Mouse (Mus musculus) cortical plate, adult 2 months (tissue): ENCODE data around the gene Actr3. TPM values are rescaled to one million over a fixed set of nuclear protein-coding genes. Genes with fewer than 3 reads are reported as not detected.

ENCODE experiments used
- H3K27ac ChIP-seq: fragments of 200-500 bp; 2 replicates; pipeline ENCODE4 v1.5.1; 2012; ENCODE audit warnings: low read length, control low read depth, inconsistent platforms; ENCODE audit not compliant: insufficient read depth
- H3K4me1 ChIP-seq: fragments of 200-500 bp; 2 replicates; pipeline ENCODE4 v1.6.1; 2011; ENCODE audit warnings: low read length; ENCODE audit not compliant: control insufficient read depth, insufficient read depth
- H3K4me3 ChIP-seq: fragments of 200-500 bp; 2 replicates; pipeline ENCODE4 v1.5.1; 2011; ENCODE audit warnings: mild to moderate bottlenecking, low read length, control low read depth; ENCODE audit not compliant: insufficient read depth
- CTCF ChIP-seq: fragments of 200-500 bp; IDR thresholded peaks from 2 replicates; pipeline ENCODE4 v1.5.1; 2011; ENCODE audit warnings: mild to moderate bottlenecking, control low read depth, low read length; ENCODE audit not compliant: insufficient read depth; ENCODE audit errors: extremely low read depth
- POLR2A ChIP-seq: fragments of 200-500 bp; IDR thresholded peaks from 2 replicates; pipeline ENCODE4 v1.6.1; 2011; ENCODE audit warnings: mild to moderate bottlenecking, low read length, control low read depth; ENCODE audit not compliant: insufficient read depth; ENCODE audit errors: extremely low read depth
- polyA plus RNA-seq: library from polyadenylated mRNA; depleted of rRNA; stranded (reverse); fragments of >200 nt; gene quantifications from 2 replicates; pipeline ENCODE4 v1.2.3, GENCODE M21; 2012

Actr3 gene
- polyA plus RNA-seq, 1 experiment = 92.4 TPM

DNA sequence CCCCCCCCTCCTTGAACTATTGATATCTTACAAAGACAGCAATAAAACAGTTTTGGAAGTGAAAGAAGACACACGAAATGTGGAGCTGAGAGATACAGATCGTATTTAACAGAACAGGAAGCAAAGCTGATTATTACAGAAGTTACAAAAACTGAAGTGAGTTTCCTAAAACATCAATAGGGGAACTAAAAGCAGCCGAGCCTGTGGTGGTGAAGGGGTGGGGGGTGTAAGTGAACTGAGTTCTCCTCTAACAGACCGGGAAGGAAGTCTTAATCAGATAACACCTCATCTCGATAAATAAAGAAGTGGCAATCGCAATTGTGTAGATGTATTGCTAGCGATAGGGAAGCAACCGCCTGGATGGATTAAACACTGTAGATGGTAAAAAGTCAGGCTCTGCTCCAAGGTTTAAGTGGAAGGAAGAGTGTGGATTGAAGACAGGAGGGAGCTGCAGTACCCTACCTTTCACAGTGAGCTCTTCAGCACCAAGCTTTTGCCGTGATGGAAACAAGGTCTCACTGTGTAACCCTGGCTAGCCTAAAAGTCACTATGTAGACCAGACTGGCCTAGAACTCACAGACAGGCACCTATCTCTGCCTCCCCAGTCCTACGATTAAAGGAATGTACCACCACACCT, 31.2 kb upstream of the Actr3 start:
- TF ChIP-seq POLR2A (no peak), CTCF (no peak)
- Histone ChIP-seq H3K4me1 (no peaks in the 10 kb centered on the region), H3K27ac (no peak overlapping the region), H3K4me3 (no peak overlapping the region)

DNA sequence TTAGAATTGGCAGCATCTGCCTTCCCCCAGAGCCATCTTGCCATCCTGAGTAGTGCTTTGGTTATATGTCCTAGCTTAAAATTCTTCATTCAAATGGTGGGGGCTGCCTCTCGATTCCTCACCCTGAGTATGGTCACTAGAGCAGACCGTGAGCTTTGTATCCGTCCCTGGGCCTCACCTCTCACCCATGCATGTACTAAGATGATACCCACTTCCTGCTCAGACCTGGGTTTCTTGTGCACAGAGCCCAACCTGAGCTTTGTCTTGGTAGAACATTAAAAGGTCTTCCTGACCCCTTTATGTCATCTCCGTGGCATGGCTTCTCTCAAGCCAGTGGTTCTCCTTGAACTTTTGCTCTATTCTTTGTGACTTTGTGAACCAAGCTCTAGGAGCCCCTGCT, 28.5 kb upstream of the Actr3 start:
- Histone ChIP-seq H3K4me3 (no peak overlapping the region), H3K4me1 (no peaks in the 10 kb centered on the region), H3K27ac (no peak overlapping the region)
- TF ChIP-seq POLR2A (no peak), CTCF (no peak)

DNA sequence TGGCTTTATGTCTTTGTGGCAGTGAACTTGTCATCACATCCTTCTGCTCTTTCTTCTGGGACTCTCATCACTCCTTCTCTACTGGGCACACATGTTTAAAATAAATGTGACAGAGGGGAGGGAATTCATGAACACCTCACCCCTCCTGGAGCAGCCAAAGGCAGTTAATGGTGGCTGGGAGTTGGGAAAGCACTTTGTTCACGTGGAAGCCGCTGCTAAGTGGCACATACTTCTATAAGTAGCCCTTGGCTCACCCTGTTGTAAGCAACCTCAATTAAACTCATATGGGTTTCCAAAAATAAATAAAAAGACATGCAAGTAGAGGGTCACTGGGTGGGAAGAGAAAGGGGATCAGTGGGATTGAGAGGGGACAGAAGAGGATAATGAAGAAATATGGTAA, 27.8 kb upstream of the Actr3 start:
- Histone ChIP-seq H3K4me3 (no peak overlapping the region), H3K27ac (no peak overlapping the region), H3K4me1 (no peaks in the 10 kb centered on the region)
- TF ChIP-seq POLR2A (no peak), CTCF (no peak)

DNA sequence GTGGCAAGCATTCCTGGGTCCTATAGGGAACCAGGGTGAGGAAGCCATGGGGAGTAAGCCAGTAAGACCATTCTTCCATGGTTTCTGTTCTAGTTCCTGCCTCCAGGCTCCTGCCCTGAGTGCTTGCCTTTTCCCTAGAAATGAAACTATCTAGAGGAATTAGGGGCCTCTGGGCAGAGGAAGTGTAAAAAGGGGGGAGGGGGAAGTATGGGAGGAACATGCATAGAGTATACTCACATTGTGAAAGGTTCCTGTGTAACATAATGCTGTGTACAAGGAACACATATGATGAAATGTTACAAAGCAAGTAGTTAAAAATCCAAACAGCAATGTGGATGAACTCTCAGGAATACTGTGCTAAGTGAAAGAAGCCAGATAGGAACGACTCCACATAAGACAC, 27.4 kb upstream of the Actr3 start:
- H3K4me1 ChIP-seq = no peaks in the 10 kb centered on the region
- no peak overlapping the region for H3K27ac ChIP-seq
- H3K4me3 ChIP-seq = no peak overlapping the region
- TF ChIP-seq CTCF (no peak), POLR2A (no peak)

DNA sequence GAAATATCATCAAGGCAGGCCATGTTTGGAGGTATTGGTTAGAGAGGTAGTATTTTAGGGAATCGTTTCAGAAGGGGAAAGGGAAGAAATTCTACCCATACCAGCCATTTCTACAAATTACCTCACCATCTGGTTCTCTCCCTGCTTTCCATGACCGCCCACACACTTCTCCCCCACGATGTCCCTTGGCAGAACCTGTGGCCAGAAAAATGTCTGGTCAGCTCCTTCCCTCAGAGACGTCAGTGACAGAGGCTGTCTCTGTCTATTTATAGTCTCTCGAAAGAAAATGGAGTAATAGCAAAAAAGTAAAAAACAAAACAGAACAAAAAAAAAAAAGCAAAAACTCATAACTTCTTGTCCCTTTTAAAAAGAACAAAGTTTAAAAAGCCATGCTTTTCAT, 23.0 kb upstream of the Actr3 start:
- peaks cover 1% of the 10 kb centered on the region; the same call in 1 of the 2 replicates for H3K4me1 ChIP-seq
- H3K27ac ChIP-seq = no peak overlapping the region
- H3K4me3 ChIP-seq = no peak overlapping the region
- no peak for TF ChIP-seq POLR2A
- no peak for TF ChIP-seq CTCF

DNA sequence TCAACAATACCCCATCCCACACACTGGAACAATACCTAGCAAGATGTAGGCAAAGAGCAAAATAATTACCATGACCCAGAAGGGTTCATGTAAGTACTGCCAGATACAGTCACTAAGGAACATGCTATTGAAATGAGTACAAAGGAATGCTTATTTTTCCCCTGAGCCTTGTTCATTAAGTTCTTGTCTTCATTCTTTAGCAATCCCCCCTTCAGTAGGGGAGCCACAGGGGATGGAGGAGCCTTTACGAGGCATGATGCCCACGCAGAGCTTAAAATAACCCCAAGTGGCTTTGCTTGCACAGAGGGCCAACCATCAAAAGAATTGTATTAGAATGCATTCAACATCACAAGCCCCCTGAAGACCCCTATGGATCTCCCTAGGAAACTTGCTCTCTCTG, 19.6 kb upstream of the Actr3 start:
- no peak overlapping the region for H3K27ac ChIP-seq
- TF ChIP-seq CTCF (no peak), POLR2A (no peak)
- H3K4me1 ChIP-seq = peaks cover 1% of the 10 kb centered on the region; the same call in 1 of the 2 replicates
- no peak overlapping the region for H3K4me3 ChIP-seq

DNA sequence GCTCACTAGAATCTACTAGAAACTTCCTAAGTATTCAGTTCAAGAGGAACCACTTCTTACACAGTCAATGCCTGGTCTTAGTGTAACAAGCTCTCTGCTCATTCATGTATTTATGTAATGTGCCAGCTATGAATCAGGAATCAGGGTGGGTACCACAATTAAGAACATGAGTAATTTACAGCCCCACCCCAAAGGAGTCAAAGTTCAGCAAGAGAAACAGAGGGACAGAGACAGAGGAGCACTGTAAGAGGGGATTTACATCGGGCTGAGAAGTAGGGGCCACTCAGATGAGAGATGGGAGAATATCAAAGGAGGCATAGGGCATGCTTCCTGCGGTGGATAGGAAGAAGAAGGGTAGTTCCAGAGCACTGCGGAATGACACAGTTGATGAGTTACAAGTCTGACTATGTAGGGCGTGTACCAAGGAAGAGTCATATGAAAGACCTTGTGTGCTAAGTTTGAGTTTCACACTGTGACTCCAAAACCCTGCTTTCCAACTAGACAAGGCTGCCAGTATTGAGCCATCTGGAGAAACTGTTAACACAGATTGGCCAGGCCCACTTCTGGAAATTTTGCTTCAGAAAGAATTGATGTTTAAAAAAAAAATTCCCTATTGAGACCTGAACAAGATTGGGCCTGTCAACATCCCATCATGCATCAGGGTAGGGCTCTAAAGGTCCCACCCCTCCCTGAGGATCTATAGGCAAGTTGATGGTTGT, 14.9 kb upstream of the Actr3 start:
- peaks cover 1% of the 10 kb centered on the region; the same call in 1 of the 2 replicates for H3K4me1 ChIP-seq
- TF ChIP-seq POLR2A = no peak
- no peak for TF ChIP-seq CTCF
- H3K4me3 ChIP-seq = no peak overlapping the region
- H3K27ac ChIP-seq = no peak overlapping the region

DNA sequence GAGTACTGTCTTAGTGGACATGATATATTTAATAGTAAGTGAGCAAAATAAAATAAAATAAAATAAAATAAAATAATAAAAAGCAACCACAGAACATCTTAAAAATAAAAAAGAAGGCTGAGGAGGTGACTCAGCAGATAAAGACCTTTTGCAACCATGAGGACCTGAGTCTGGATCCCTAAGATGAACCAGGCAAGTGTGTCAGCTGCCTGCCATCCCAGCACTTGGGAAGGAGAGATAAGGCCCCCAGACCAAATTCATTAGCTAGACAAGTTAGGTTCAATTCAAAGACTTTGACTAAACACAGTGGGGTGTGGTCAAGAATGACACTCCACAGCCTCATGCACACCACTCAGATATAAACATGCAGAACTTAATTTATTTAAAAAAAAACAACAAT, 12.4 kb upstream of the Actr3 start:
- Histone ChIP-seq H3K4me3 (no peak overlapping the region), H3K4me1 (no peaks in the 10 kb centered on the region), H3K27ac (no peak overlapping the region)
- TF ChIP-seq POLR2A (no peak), CTCF (no peak)

DNA sequence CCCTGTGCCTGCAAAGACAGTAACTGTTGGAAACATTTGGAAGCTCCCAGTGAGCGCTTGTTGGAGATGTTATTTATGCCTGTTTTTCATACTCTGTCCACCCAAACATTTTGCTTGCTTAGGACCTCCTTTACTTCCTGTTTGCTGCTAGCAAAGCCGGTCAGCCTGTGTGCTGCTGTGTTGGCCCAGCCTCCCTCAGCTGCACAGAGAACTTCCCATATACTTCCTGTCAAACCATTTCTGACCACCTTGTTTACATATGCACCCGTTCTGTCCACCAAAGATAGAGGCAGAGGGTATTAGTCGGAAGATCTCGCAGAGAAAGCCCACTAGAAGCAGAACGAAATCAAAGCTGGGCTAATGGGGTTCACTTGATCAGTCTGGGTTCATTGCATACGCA, 6.2 kb upstream of the Actr3 start:
- Histone ChIP-seq H3K4me1 (no peaks in the 10 kb centered on the region), H3K27ac (peak overlapping the region; percentile 62), H3K4me3 (no peak overlapping the region)
- no peak for TF ChIP-seq POLR2A
- no peak for TF ChIP-seq CTCF

DNA sequence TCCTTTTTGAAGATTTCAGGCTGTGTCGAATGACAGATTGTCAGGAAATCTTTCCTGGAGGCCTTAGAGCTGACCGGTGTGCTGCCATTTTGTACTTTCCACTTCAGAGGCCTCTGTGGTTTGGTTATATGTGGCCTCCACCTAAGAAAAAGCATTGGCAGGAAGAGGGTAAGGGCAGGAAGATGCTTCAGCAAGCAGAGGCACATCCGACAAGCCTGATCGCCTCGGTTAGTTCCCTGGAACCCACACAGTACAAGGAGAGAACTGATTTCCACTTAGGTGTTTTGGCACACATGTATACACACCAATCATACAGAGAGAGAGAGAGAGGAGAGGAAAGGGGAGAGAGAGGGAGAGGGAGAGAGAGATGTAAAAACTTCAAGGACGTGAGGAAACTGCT, 5.7 kb upstream of the Actr3 start:
- no peak for TF ChIP-seq CTCF
- no peak for TF ChIP-seq POLR2A
- Histone ChIP-seq H3K4me1 (no peaks in the 10 kb centered on the region), H3K4me3 (no peak overlapping the region), H3K27ac (peak overlapping the region; percentile 62)

DNA sequence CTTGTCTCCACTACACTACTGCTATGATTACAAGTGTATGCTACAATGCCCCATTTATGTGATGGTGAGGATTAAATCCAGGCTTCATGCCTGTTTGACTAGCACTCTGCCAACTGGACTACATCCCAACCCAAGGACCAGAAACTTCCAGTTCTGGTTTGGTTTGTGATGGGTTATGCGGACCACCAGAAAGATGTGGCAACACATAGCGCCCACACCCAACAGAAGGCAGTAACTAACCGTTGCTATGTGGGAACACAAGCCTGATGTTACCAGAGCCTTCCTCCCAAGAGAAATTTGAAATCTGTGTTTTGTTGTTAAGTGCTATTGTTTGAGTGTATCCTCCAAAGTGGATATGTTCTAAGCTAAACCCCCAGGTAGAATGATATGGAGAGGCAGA, 4.0 kb upstream of the Actr3 start:
- no peak for TF ChIP-seq CTCF
- H3K4me3 ChIP-seq = no peak overlapping the region
- H3K4me1 ChIP-seq = no peaks in the 10 kb centered on the region; the same call in 1 of the 2 replicates
- no peak overlapping the region for H3K27ac ChIP-seq
